Mouse (Mus musculus): ENCODE results near the gene Trp53rkb.
"Not testable (repeated sequence)": the region's sequence is repeated elsewhere in the genome, so short reads cannot be mapped to it uniquely, and the experiment has no call there.

The Trp53rkb gene

GRCm38 (mm10) chr2:166792355-166792754 lies at the start of gene Trp53rkb:
Gene Trp53rkb, plus strand, starts transcription at chr2:166792531.
- H3K27me3 ChIP-seq (ENCODE audit: control insufficient read depth, insufficient read depth, low read length, poor library complexity, severe bottlenecking) = no peaks in the 10 kb centered on the region
- no peak for DNase-seq (ENCODE audit: low read depth, low spot score)
- no peaks in the 10 kb centered on the region; the same call in none of the 2 replicates for H3K36me3 ChIP-seq (ENCODE audit: control insufficient read depth, insufficient read depth, low read length, poor library complexity, severe bottlenecking)

- Histone ChIP-seq H3K27me3 (ENCODE audit: control insufficient read depth, insufficient read depth, low read length, poor library complexity, severe bottlenecking) (no peaks in the 10 kb centered on the region), H3K36me3 (ENCODE audit: control insufficient read depth, insufficient read depth, low read length, poor library complexity, severe bottlenecking) (no peaks in the 10 kb centered on the region)
- DNase-seq (ENCODE audit: low read depth, low spot score) = no peak
Measured at GRCm38 (mm10) chr2:166743504-166743903, 48.8 kb upstream of the Trp53rkb start.

GRCm38 (mm10) chr2:166744433-166744832 lies 47.9 kb upstream of the Trp53rkb start:
- H3K36me3 ChIP-seq (ENCODE audit: control insufficient read depth, insufficient read depth, low read length, poor library complexity, severe bottlenecking) = no peaks in the 10 kb centered on the region
- DNase-seq (ENCODE audit: low read depth, low spot score) = no peak
- no peaks in the 10 kb centered on the region for H3K27me3 ChIP-seq (ENCODE audit: control insufficient read depth, insufficient read depth, low read length, poor library complexity, severe bottlenecking)

- no peaks in the 10 kb centered on the region for H3K27me3 ChIP-seq (ENCODE audit: control insufficient read depth, insufficient read depth, low read length, poor library complexity, severe bottlenecking)
- H3K36me3 ChIP-seq (ENCODE audit: control insufficient read depth, insufficient read depth, low read length, poor library complexity, severe bottlenecking) = no peaks in the 10 kb centered on the region
- peak; percentile 74 for DNase-seq (ENCODE audit: low read depth, low spot score)
Measured at GRCm38 (mm10) chr2:166745849-166746248, 46.5 kb upstream of the Trp53rkb start.

- H3K27me3 ChIP-seq (ENCODE audit: control insufficient read depth, insufficient read depth, low read length, poor library complexity, severe bottlenecking); DNase-seq (ENCODE audit: low read depth, low spot score): not testable (repeated sequence)
Measured at GRCm38 (mm10) chr2:166746261-166746913, 45.9 kb upstream of the Trp53rkb start.

GRCm38 (mm10) chr2:166750620-166751191 lies 41.6 kb upstream of the Trp53rkb start:
- no peak for DNase-seq (ENCODE audit: low read depth, low spot score)
- no peaks in the 10 kb centered on the region for H3K36me3 ChIP-seq (ENCODE audit: control insufficient read depth, insufficient read depth, low read length, poor library complexity, severe bottlenecking)
- no peaks in the 10 kb centered on the region for H3K27me3 ChIP-seq (ENCODE audit: control insufficient read depth, insufficient read depth, low read length, poor library complexity, severe bottlenecking)

More at GRCm38 (mm10) chr2:166746261-166746913, 45.9 kb upstream of the Trp53rkb start:
- H3K36me3 ChIP-seq (ENCODE audit: control insufficient read depth, insufficient read depth, low read length, poor library complexity, severe bottlenecking) = not testable (repeated sequence)

GRCm38 (mm10) chr2:166754194-166754593 lies 38.1 kb upstream of the Trp53rkb start:
- no peaks in the 10 kb centered on the region for H3K27me3 ChIP-seq (ENCODE audit: control insufficient read depth, insufficient read depth, low read length, poor library complexity, severe bottlenecking)
- DNase-seq (ENCODE audit: low read depth, low spot score) = no peak
- no peaks in the 10 kb centered on the region for H3K36me3 ChIP-seq (ENCODE audit: control insufficient read depth, insufficient read depth, low read length, poor library complexity, severe bottlenecking)

- Histone ChIP-seq H3K27me3 (ENCODE audit: control insufficient read depth, insufficient read depth, low read length, poor library complexity, severe bottlenecking) (no peaks in the 10 kb centered on the region), H3K36me3 (ENCODE audit: control insufficient read depth, insufficient read depth, low read length, poor library complexity, severe bottlenecking) (no peaks in the 10 kb centered on the region)
- DNase-seq (ENCODE audit: low read depth, low spot score) = no peak
Measured at GRCm38 (mm10) chr2:166754760-166755159, 37.6 kb upstream of the Trp53rkb start.

- DNase-seq (ENCODE audit: low read depth, low spot score) = no peak
- Histone ChIP-seq H3K27me3 (ENCODE audit: control insufficient read depth, insufficient read depth, low read length, poor library complexity, severe bottlenecking) (no peaks in the 10 kb centered on the region), H3K36me3 (ENCODE audit: control insufficient read depth, insufficient read depth, low read length, poor library complexity, severe bottlenecking) (no peaks in the 10 kb centered on the region)
Measured at GRCm38 (mm10) chr2:166757969-166758368, 34.4 kb upstream of the Trp53rkb start.

- no peak for DNase-seq (ENCODE audit: low read depth, low spot score)
- H3K36me3 ChIP-seq (ENCODE audit: control insufficient read depth, insufficient read depth, low read length, poor library complexity, severe bottlenecking) = no peaks in the 10 kb centered on the region
- H3K27me3 ChIP-seq (ENCODE audit: control insufficient read depth, insufficient read depth, low read length, poor library complexity, severe bottlenecking) = no peaks in the 10 kb centered on the region
Measured at GRCm38 (mm10) chr2:166764051-166764450, 28.3 kb upstream of the Trp53rkb start.

GRCm38 (mm10) chr2:166767591-166767990 lies 24.7 kb upstream of the Trp53rkb start:
- Histone ChIP-seq H3K27me3 (ENCODE audit: control insufficient read depth, insufficient read depth, low read length, poor library complexity, severe bottlenecking) (no peaks in the 10 kb centered on the region), H3K36me3 (ENCODE audit: control insufficient read depth, insufficient read depth, low read length, poor library complexity, severe bottlenecking) (no peaks in the 10 kb centered on the region)
- no peak for DNase-seq (ENCODE audit: low read depth, low spot score)

- DNase-seq (ENCODE audit: low read depth, low spot score) = peak; percentile 51
- no peaks in the 10 kb centered on the region for H3K36me3 ChIP-seq (ENCODE audit: control insufficient read depth, insufficient read depth, low read length, poor library complexity, severe bottlenecking)
- no peaks in the 10 kb centered on the region for H3K27me3 ChIP-seq (ENCODE audit: control insufficient read depth, insufficient read depth, low read length, poor library complexity, severe bottlenecking)
Measured at GRCm38 (mm10) chr2:166771396-166771795, 20.9 kb upstream of the Trp53rkb start.

GRCm38 (mm10) chr2:166773587-166773986 lies 18.7 kb upstream of the Trp53rkb start:
- DNase-seq (ENCODE audit: low read depth, low spot score) = no peak
- H3K36me3 ChIP-seq (ENCODE audit: control insufficient read depth, insufficient read depth, low read length, poor library complexity, severe bottlenecking) = no peaks in the 10 kb centered on the region

GRCm38 (mm10) chr2:166774275-166774674 lies 18.1 kb upstream of the Trp53rkb start:
- DNase-seq (ENCODE audit: low read depth, low spot score) = no peak
- Histone ChIP-seq H3K27me3 (ENCODE audit: control insufficient read depth, insufficient read depth, low read length, poor library complexity, severe bottlenecking) (no peaks in the 10 kb centered on the region), H3K36me3 (ENCODE audit: control insufficient read depth, insufficient read depth, low read length, poor library complexity, severe bottlenecking) (no peaks in the 10 kb centered on the region)

More at GRCm38 (mm10) chr2:166773587-166773986, 18.7 kb upstream of the Trp53rkb start:
- H3K27me3 ChIP-seq (ENCODE audit: control insufficient read depth, insufficient read depth, low read length, poor library complexity, severe bottlenecking) = no peaks in the 10 kb centered on the region

- peak; percentile 28 for DNase-seq (ENCODE audit: low read depth, low spot score)
- Histone ChIP-seq H3K36me3 (ENCODE audit: control insufficient read depth, insufficient read depth, low read length, poor library complexity, severe bottlenecking) (no peaks in the 10 kb centered on the region), H3K27me3 (ENCODE audit: control insufficient read depth, insufficient read depth, low read length, poor library complexity, severe bottlenecking) (no peaks in the 10 kb centered on the region)
Measured at GRCm38 (mm10) chr2:166775357-166775893, 16.9 kb upstream of the Trp53rkb start.
